Mouse (Mus musculus): ENCODE data around the gene Gm10837.

DNA sequence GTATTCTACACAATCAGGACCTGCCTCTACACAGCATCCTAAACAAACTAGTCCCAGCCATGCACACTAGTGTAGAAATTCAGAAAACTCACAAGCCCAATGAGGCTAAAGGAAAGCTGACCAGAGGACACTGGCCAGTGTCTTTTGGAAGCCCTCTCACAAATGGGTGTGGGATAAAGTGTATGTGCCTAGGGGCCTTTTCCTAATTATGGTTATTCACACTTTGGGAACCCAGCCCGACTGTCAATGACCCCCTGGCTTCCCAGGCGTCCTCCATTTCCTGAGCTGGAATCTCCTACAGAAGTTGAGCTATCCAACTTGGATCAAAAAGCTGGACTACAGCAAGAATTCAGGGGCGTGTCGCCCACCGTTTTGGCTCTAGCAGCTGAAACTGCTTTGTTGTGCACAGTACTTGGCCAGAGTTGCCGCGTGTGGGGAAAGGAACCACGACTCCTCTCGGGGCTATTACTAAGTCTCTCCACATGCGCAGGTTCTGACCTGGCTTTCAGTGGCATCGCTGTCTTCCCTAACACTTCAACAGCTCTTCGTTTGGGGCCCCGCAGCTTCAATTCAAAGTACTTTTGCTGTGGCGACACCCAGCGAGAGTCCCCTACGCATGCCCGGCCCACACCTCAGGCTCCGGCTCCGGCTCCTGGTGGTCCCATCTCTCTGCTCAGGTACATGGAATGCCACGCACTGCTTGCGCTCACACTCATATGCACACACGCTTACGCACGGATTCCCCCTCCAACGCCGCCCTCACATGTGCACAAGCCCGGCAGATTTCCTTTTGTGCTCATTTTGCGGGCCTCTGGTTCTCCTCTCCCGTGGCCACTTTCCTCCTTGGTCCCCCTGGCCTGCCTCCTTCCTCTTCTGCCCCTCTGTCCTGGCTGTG lies 40.5 kb upstream of the Gm10837 start:
- TF ChIP-seq POLR2A (IDR thresholded peaks at IDR 0.05; ENCODE audit: control insufficient read depth, low read depth, low read length) (no peak), CTCF (IDR thresholded peaks at IDR 0.05; ENCODE audit: control insufficient read depth, insufficient read depth, insufficient replicate concordance, low read depth, low read length) (no peak)

Measured in testis, adult 2 months (tissue).